Mouse (Mus musculus) stomach, embryonic 15.5 days (tissue): Measurements from ENCODE around the gene Snx6. TPM values are rescaled to one million over a fixed set of nuclear protein-coding genes. Genes with fewer than 3 reads are reported as not detected.
"Not testable (repeated sequence)": the region's sequence is repeated elsewhere in the genome, so short reads cannot be mapped to it uniquely, and the experiment has no call there.

Experiments
- ATAC-seq: fragments of 200-750 bp; cut with Nextera tagmentation; 2 replicates; pipeline ENCODE4 v1.8.0; 2017; ENCODE audit warnings: low read depth, moderate number of reproducible peaks, moderate TSS enrichment; ENCODE audit not compliant: insufficient read depth, low FRiP score
- H3K27ac ChIP-seq: fragments of 300-500 bp; sonication (generic); 2 replicates; pipeline ENCODE4 v1.5.1; 2015; ENCODE audit warnings: mild to moderate bottlenecking, inconsistent platforms
- H3K27me3 ChIP-seq: fragments of 300-500 bp; sonication (generic); replicated peaks from 2 replicates; pipeline ENCODE4 v1.6.1; 2015; ENCODE audit warnings: inconsistent platforms
- H3K36me3 ChIP-seq: fragments of 300-500 bp; sonication (generic); 2 replicates; pipeline ENCODE4 v1.6.1; 2015; ENCODE audit warnings: inconsistent platforms
- H3K4me1 ChIP-seq: fragments of 300-500 bp; sonication (generic); 2 replicates; pipeline ENCODE4 v1.6.1; 2015; ENCODE audit warnings: inconsistent platforms
- H3K4me2 ChIP-seq: fragments of 300-500 bp; sonication (generic); 2 replicates; pipeline ENCODE4 v1.6.1; 2015; ENCODE audit warnings: mild to moderate bottlenecking, inconsistent platforms
- H3K4me3 ChIP-seq: fragments of 300-500 bp; sonication (generic); replicated peaks from 2 replicates; pipeline ENCODE4 v1.5.1; 2015; ENCODE audit warnings: inconsistent platforms
- H3K9ac ChIP-seq: fragments of 300-500 bp; sonication (generic); 2 replicates; pipeline ENCODE4 v1.6.1; 2015; ENCODE audit warnings: inconsistent platforms
- H3K9me3 ChIP-seq: fragments of 300-500 bp; sonication (generic); 2 replicates; pipeline ENCODE4 v1.6.1; 2016; ENCODE audit warnings: inconsistent platforms
- WGBS: fragments of 180-500 bp; shearing (Covaris S2); methylation state at CpG from one replicate; pipeline ENCODE4 v1.1.7; 2015; 5-methylcytosine and 5-hydroxymethylcytosine counted together
- polyA plus RNA-seq: library from polyadenylated mRNA; unstranded; fragments of >200 nt; fragmentation: Nextera tagmentation; extraction: Ambion mirVana; gene quantifications from 2 replicates; pipeline ENCODE4 v1.2.1, GENCODE M21; 2015

Gene Snx6
- polyA plus RNA-seq, 1 experiment from 2014 or later: 177 TPM

DNA sequence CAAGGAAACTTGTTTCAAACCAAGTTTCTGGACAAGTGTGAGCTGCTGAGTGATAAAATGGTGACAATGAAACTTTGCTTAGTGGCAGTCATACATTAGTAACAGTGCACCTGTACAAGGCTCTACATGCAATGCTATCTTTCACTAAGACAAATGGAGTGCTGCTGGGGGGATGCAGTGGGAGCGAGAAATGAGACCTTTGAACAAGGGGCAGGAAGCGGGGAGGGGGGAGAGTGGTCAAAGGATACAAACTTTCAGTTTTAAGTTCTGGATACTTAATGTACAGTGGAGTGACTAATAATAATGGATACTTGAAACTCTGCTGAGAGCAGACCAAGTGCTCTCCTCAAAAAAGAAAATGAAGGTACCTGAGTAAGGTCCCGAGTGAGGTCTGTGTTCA, 1.1 kb downstream of the Snx6 start:
- no peak overlapping the region; the same call in 1 of the 2 replicates for H3K9ac ChIP-seq
- H3K27ac ChIP-seq: no peak overlapping the region
- peak overlapping the region; percentile 97 for H3K4me3 ChIP-seq
- H3K4me1 ChIP-seq: peaks cover 27% of the 10 kb centered on the region
- H3K36me3 ChIP-seq: 0 out of 2 replicates have a peak, but pooled peaks cover 6% of the 10 kb centered on the region
- peak overlapping the region; percentile 74 for H3K4me2 ChIP-seq
- WGBS: 18% methylated on average over 3 of the region's 3 CpGs
- H3K27me3 ChIP-seq: no peaks in the 10 kb centered on the region
- no peak for ATAC-seq
- no peaks in the 10 kb centered on the region for H3K9me3 ChIP-seq

DNA sequence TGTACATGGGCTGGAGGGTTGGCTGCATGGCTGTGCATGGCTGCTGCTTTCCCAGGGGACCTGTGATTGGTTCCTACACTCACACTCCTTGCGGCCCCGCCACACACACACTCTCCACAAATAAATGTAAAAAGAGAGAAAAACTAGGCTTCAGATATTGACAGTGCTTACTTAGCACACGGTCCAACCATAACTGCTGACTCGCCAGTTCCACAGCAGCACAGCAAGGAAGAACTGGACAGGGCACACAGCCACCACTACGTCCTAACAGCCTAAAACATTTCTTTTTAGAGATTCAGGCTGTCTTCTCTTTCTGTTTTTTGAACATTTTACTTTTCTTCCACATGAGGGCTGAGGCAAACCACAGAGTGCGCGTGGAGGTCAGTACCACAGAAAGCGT, 4.0 kb downstream of the Snx6 start:
- H3K4me3 ChIP-seq: no peak overlapping the region
- peaks cover 33% of the 10 kb centered on the region for H3K4me1 ChIP-seq
- 0 out of 2 replicates have a peak, but pooled peaks cover 6% of the 10 kb centered on the region for H3K36me3 ChIP-seq
- H3K9me3 ChIP-seq: no peaks in the 10 kb centered on the region
- no peak overlapping the region for H3K27ac ChIP-seq
- 76% methylated on average over 8 of the region's 8 CpGs for WGBS
- no peaks in the 10 kb centered on the region for H3K27me3 ChIP-seq
- no peak overlapping the region for H3K9ac ChIP-seq
- no peak overlapping the region for H3K4me2 ChIP-seq
- no peak for ATAC-seq

DNA sequence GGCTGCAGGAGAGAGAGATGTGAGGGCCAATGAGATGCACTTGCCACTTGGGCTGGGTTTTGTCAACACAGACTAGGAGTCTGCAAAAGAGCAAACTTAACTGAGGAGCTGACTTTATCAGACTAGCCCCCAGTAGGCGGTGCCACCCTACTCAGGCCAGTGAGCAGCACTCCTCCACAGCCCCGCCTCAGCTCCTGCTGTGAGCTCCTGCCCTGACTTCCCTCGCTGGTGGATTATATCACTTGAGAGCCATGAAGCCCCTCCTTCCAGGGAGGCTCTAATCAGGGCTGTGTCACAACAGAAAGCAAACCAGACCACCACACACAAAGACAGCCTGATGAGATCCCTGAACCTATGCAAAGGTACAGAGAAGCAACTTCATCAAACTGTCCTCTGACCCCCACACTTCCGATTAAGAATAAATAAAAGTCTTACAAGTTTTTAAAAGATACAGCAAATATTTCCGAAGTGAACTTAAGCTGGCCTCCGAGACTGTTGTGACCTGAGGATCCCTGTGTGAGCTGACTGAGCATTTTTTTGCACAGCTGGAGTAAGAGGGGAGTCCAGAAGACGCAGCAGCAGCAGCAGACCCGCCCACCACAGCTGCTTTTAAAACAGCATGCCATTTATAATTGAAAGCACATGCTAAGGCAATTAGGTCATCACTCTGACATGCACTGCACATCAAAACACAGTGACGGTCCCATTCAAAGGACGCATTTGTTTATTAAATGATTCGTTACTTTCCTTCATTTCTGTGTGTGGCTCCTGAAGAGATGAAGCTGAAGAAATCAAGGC, 6.0 kb downstream of the Snx6 start:
- Histone ChIP-seq H3K9ac (no peak overlapping the region), H3K36me3 (0 out of 2 replicates have a peak, but pooled peaks cover 6% of the 10 kb centered on the region), H3K27me3 (no peaks in the 10 kb centered on the region), H3K4me3 (0 out of 2 replicates have a peak overlapping the region, but pooled peaks have one; percentile 7), H3K4me2 (peak overlapping the region; percentile 12; the same call in 1 of the 2 replicates), H3K4me1 (peaks cover 29% of the 10 kb centered on the region), H3K9me3 (no peaks in the 10 kb centered on the region), H3K27ac (peak overlapping the region; percentile 59)
- WGBS: 9% methylated on average over 11 of the region's 11 CpGs
- ATAC-seq: peak; percentile 87

DNA sequence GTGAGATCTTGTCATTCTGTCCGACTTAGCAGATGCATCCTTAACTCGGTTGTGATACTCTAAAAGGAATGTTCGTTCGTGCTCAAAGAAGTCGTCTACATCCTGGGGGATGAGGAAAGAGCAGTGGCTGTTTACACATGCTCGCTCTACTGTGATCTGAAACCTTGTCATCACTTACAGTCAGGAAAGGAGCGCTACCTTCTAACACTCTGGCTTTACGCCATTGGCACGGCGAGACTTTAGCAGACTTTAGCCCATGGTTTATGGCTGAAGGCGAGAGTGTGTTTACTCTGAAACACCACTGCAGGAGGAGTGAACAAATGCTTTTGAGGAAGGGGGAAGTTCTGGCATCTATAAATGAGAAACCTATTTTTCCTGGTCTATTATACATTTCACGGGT, 31.9 kb downstream of the Snx6 start:
- Histone ChIP-seq H3K9me3 (no peaks in the 10 kb centered on the region), H3K4me1 (no peaks in the 10 kb centered on the region), H3K9ac (no peak overlapping the region), H3K27ac (no peak overlapping the region), H3K4me2 (no peak overlapping the region), H3K4me3 (no peak overlapping the region), H3K36me3 (peaks cover 34% of the 10 kb centered on the region), H3K27me3 (no peaks in the 10 kb centered on the region)
- ATAC-seq: no peak
- 87% methylated on average over 12 of the region's 12 CpGs for WGBS

DNA sequence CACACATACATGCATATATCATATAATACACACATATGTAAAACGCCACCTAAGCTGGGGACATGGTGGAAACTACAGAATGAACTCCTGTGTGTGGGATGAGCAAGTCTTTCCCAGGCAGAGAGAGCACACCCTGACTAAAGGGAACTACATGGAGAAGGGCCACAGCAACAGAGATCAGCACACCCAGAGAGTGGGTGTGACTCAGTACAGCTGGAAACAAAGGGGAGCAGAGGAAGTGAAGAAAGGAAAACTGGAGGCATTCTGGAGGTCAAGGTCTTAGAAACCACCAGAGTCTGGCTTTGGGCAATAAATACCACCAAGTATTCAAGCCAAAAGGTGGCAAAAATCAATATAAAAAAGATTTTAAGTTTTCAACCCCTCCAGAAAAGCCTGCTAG, 34.8 kb downstream of the Snx6 start:
- 92% methylated on average over 1 of the region's 1 CpGs for WGBS

DNA sequence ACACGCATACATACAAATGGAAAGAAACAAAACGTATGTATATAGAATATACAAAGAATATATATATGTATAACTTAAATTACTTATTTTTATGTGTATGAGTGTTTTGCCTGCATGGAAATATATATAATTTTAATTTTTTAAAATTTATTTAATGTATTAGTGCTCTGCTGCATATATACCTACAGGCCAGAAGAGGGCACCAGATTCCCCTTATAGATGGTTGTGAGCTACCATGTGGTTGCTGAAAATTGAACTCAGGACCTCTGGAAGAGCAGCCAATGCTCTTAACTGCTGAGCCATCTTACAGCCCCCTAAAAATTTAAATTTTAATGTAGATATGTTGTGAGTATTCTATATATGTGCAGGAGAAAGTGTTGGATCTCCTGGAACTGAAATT, 36.7 kb downstream of the Snx6 start:
- Histone ChIP-seq H3K9ac (no peak overlapping the region), H3K4me3 (no peak overlapping the region), H3K4me1 (no peaks in the 10 kb centered on the region), H3K27me3 (no peaks in the 10 kb centered on the region), H3K9me3 (no peaks in the 10 kb centered on the region), H3K36me3 (peaks cover 30% of the 10 kb centered on the region), H3K27ac (no peak overlapping the region), H3K4me2 (no peak overlapping the region)
- 98% methylated on average over 2 of the region's 2 CpGs for WGBS
- ATAC-seq: no peak

More for the DNA sequence above, 34.8 kb downstream of the Snx6 start:
- no peaks in the 10 kb centered on the region for H3K4me1 ChIP-seq
- H3K27me3 ChIP-seq: no peaks in the 10 kb centered on the region
- ATAC-seq: no peak
- no peak overlapping the region for H3K4me3 ChIP-seq
- no peak overlapping the region for H3K27ac ChIP-seq
- no peak overlapping the region for H3K9ac ChIP-seq
- peaks cover 33% of the 10 kb centered on the region for H3K36me3 ChIP-seq
- H3K4me2 ChIP-seq: no peak overlapping the region
- H3K9me3 ChIP-seq: no peaks in the 10 kb centered on the region

DNA sequence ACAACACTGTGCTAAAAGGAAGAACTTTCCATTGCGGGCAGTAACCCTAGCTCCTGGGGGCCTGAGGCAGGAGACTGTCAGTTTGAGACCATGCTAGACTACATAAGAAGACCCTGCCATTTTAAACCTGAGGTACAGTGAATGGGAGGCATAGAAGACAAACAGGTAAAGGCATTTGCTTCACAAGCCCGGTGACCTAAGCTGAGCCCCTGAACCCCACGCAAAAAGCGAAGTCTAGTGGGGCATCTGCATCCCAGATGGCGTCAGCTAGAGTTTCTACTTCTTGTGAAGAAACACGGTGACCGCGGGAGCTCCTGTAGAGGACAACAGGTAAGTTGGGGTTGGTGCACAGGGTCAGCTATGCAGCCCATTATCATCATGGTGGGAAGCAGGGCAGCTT, 46.9 kb downstream of the Snx6 start:
- no peak for ATAC-seq
- 93% methylated on average over 8 of the region's 8 CpGs for WGBS
- Histone ChIP-seq H3K4me3 (no peak overlapping the region), H3K36me3 (peaks cover 37% of the 10 kb centered on the region), H3K4me1 (no peaks in the 10 kb centered on the region), H3K9me3 (no peaks in the 10 kb centered on the region), H3K9ac (no peak overlapping the region), H3K27me3 (no peaks in the 10 kb centered on the region), H3K27ac (no peak overlapping the region), H3K4me2 (no peak overlapping the region)

DNA sequence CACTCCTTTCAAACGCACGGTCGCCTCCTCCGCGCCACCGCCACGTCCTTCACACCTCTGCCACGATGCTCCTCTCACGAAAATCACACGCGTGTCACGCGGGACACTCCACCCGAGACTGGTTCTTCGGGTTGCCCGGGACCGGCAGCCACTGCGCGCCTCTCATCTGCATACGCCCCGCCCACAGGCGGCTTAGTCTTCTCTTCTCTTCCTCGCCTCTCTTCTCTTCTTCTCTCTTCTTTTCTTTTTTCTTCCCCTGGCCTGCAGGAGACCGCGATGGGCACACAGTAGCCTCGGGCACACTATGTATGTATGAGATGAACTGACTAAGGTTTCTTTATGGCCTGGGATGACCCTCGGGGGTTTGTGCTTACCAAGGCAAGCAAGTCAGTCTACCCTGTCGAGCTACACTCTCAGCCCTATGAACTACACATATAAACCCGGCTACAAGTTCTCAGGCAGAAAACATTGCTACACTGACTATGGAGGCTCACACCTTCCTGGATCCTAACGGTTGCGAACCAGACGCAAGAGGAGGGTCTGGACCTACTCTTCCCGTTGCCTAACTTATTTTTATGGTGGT, 56.8 kb downstream of the Snx6 start:
- WGBS: 0% methylated on average over 12 of the region's 33 CpGs
- not testable (repeated sequence) for H3K4me2 ChIP-seq, H3K27me3 ChIP-seq

DNA sequence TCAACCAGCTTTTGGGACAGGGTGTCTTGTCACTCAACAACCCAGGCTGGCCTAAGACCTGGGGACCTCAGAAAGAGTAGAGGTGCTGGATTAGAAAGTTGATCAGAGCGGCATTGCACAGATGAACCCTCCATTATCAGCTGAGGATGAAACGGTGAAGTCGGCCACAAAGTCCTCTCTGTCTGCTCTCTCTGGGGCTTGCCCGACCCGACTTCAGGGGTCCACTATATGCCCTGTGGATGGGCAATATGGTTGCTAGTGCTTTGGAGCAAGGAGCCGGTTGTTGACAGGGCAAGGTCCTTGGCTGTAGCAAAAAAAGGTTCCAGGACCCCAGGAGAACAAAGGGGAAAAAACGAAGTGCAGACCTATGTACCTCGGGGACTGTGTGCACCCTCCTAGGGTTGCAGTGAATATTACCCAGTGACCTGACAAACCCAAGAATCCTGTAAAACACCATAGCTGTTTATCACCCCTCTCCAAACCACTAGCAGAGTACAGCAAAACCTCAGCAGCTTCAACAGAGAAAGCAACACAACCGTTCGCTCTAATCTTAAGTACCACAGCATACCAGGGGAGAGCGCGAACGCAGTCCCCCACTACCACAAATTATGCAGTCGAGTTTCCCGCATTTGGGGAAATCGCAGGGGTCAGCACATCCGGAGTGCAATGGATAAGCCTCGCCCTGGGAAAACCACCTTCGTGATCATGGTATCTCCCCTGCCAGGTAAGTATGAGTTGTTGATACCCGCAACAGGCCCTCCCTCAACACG, 57.4 kb downstream of the Snx6 start:
- H3K27ac ChIP-seq, H3K4me3 ChIP-seq, H3K4me1 ChIP-seq, H3K9me3 ChIP-seq, H3K4me2 ChIP-seq, H3K9ac ChIP-seq, H3K36me3 ChIP-seq, H3K27me3 ChIP-seq: not testable (repeated sequence)
- no CpG with 5 or more reads among the region's 21 CpGs for WGBS
- ATAC-seq: peak; percentile 90

More for the DNA sequence above, 56.8 kb downstream of the Snx6 start:
- H3K9ac ChIP-seq, H3K4me3 ChIP-seq, H3K27ac ChIP-seq, H3K4me1 ChIP-seq, H3K36me3 ChIP-seq, H3K9me3 ChIP-seq: not testable (repeated sequence)
- peak; percentile 21; the same call in 1 of the 2 replicates for ATAC-seq

DNA sequence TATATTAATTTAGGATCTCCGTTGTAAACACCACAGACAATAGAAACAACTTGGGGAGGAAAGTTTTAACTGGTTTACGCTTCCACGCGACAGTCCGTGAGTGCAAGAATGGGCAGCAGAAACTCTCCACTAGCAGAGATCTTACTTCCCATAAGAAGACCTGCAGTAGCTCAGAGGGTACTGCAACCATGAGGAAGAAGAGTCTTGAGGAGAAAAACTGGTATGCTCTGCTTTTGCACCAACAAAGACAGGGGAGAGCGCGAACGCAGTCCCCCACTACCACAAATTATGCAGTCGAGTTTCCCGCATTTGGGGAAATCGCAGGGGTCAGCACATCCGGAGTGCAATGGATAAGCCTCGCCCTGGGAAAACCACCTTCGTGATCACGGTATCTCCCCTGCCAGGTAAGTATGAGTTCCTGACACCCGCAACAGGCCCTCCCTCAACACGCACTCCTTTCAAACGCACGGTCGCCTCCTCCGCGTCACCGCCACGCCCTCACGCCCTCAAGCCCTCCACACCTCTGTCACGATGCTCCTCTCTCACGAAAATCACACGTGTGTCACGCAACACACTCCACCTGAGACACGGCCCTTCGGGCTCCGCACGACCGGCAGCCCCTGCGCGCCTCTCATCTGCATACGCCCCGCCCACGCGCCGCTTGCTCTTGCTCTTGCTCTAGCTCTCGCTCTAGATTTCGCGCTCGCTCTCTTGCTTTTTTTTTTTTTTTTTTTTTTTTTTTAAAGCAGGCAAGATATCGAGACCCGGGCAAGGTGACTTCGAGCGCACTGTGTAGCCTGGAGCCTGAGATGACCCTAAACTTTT, 61.0 kb downstream of the Snx6 start:
- H3K4me1 ChIP-seq, H3K9me3 ChIP-seq, H3K9ac ChIP-seq, H3K4me3 ChIP-seq, H3K36me3 ChIP-seq, H3K4me2 ChIP-seq, H3K27ac ChIP-seq, H3K27me3 ChIP-seq: not testable (repeated sequence)
- WGBS: 0% methylated on average over 11 of the region's 49 CpGs
- peak; percentile 67 for ATAC-seq

DNA sequence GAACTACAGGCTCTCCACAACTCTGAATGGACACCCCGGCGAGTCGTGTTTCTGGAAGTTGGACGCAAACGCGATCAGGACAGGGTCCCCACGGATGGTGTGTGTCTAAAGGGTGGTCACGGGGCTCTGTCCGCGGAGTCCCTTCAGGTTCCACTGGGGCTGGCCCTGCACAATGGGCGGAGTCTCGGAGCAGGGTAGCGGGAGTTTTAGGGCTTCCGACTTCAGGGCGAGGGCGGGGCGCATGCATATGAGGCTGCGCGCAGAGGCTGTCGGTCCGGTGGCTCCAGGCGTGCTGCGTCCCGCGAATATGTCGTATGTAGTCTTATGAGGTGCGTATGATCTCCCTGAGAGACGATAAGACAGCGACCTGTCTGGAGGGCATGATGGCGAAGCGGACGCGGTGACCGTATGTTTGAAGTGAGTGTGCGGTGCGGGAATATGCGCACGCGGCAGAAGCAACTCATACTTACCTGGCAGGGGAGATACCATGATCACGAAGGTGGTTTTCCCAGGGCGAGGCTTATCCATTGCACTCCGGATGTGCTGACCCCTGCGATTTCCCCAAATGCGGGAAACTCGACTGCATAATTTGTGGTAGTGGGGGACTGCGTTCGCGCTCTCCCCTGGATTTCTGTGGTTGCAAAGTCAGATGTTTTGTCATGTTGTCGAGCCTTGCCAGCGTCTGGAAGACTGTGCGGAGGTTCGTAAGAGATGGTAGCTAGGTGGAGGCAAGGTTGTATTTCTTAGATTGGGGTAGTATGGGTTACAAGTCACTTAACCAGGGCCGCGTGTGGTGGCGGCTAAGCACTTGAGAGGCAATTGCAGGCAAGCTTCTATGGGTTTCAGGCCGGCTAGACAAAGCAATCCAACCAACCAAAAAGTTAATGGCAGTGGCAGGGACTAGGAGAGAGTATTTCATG, 66.1 kb downstream of the Snx6 start:
- peak; percentile 91 for ATAC-seq

More for the DNA sequence above, 66.1 kb downstream of the Snx6 start:
- not testable (repeated sequence) for H3K36me3 ChIP-seq, H3K4me1 ChIP-seq, H3K27me3 ChIP-seq, H3K9ac ChIP-seq, H3K4me2 ChIP-seq, H3K9me3 ChIP-seq, H3K4me3 ChIP-seq, H3K27ac ChIP-seq
- WGBS: no CpG with 5 or more reads among the region's 56 CpGs
